Mouse (Mus musculus): ENCODE measurements around the gene Thap2.

Thap2 gene

GRCm38 (mm10) chr10:115355016-115355415, 29.2 kb downstream of the Thap2 start:
- DNase-seq (ENCODE audit: low spot score in 2 of 2), result no peak

GRCm38 (mm10) chr10:115354553-115354952, 29.7 kb downstream of the Thap2 start:
- no peak for DNase-seq (ENCODE audit: low spot score in 2 of 2)

- DNase-seq (ENCODE audit: low spot score in 2 of 2), result no peak
Observed at GRCm38 (mm10) chr10:115350810-115351397, 33.3 kb downstream of the Thap2 start.

- DNase-seq (ENCODE audit: low spot score in 2 of 2), result no peak
Observed at GRCm38 (mm10) chr10:115349509-115349908, 34.7 kb downstream of the Thap2 start.

GRCm38 (mm10) chr10:115349029-115349428, 35.2 kb downstream of the Thap2 start:
- DNase-seq (ENCODE audit: low spot score in 2 of 2), result no peak

- DNase-seq (ENCODE audit: low spot score in 2 of 2), result no peak
Observed at GRCm38 (mm10) chr10:115348131-115348530, 36.1 kb downstream of the Thap2 start.

- DNase-seq (ENCODE audit: low spot score in 2 of 2), result no peak
Observed at GRCm38 (mm10) chr10:115346444-115346843, 37.8 kb downstream of the Thap2 start.

- no peak for DNase-seq (ENCODE audit: low spot score in 2 of 2)
Observed at GRCm38 (mm10) chr10:115342771-115343425, 41.3 kb downstream of the Thap2 start.

- DNase-seq (ENCODE audit: low spot score in 2 of 2), result no peak
Observed at GRCm38 (mm10) chr10:115339820-115340328, 44.4 kb downstream of the Thap2 start.

- DNase-seq (ENCODE audit: low spot score in 2 of 2), result no peak
Observed at GRCm38 (mm10) chr10:115336901-115337300, 47.3 kb downstream of the Thap2 start.

GRCm38 (mm10) chr10:115333528-115333927, 50.7 kb downstream of the Thap2 start:
- DNase-seq (ENCODE audit: low spot score in 2 of 2), result no peak

- DNase-seq (ENCODE audit: low spot score in 2 of 2), result no peak
Observed at GRCm38 (mm10) chr10:115332997-115333396, 51.2 kb downstream of the Thap2 start.

GRCm38 (mm10) chr10:115332420-115332952, 51.8 kb downstream of the Thap2 start:
- no peak for DNase-seq (ENCODE audit: low spot score in 2 of 2)

- DNase-seq (ENCODE audit: low spot score in 2 of 2), result no peak
Observed at GRCm38 (mm10) chr10:115329010-115329530, 55.2 kb downstream of the Thap2 start.

GRCm38 (mm10) chr10:115328514-115328913, 55.7 kb downstream of the Thap2 start:
- DNase-seq (ENCODE audit: low spot score in 2 of 2), result no peak

- peak; percentile 46 to 57 for DNase-seq (ENCODE audit: low spot score in 2 of 2)
Observed at GRCm38 (mm10) chr10:115323295-115323694, 60.9 kb downstream of the Thap2 start.

GRCm38 (mm10) chr10:115321317-115322035, 62.8 kb downstream of the Thap2 start:
- DNase-seq (ENCODE audit: low spot score in 2 of 2), result no peak
